Mouse (Mus musculus): ENCODE measurements around the gene Itgb3bp.

- TF ChIP-seq POLR2A (IDR thresholded peaks at IDR 0.05; ENCODE audit: insufficient read length, low read depth): no peak
- no peak for TF ChIP-seq E2F4 (IDR thresholded peaks at IDR 0.05; ENCODE audit: insufficient read depth)
- no peak for TF ChIP-seq MAX (IDR thresholded peaks at IDR 0.05; ENCODE audit: low read depth)
- TF ChIP-seq MYOD1 (IDR thresholded peaks at IDR 0.05; ENCODE audit: control insufficient read depth in 1 of 3, insufficient read length in 2 of 3, low read depth in 2 of 3): peak in 2 of 3 experiments; percentile 69 to 71
- TF ChIP-seq MYOG (IDR thresholded peaks at IDR 0.05; ENCODE audit: control insufficient read depth in 1 of 3, insufficient read depth in 1 of 3, insufficient read length in 2 of 3, low read depth in 2 of 3): peak in 1 of 3 experiments; percentile 75
- no peak for TF ChIP-seq POLR2AphosphoS2 (IDR thresholded peaks at IDR 0.05; ENCODE audit: insufficient read length, low read depth)
- TF ChIP-seq USF1 (IDR thresholded peaks at IDR 0.05; ENCODE audit: low read depth): no peak
- TF ChIP-seq TCF12 (IDR thresholded peaks at IDR 0.05; ENCODE audit: insufficient read depth, poor library complexity, severe bottlenecking): peak; percentile 55
- TF ChIP-seq CEBPB (IDR thresholded peaks at IDR 0.05; ENCODE audit: insufficient read depth, poor library complexity, severe bottlenecking): no peak
- no peak for TF ChIP-seq REST (IDR thresholded peaks at IDR 0.05; ENCODE audit: insufficient read depth, insufficient read length)
- TF ChIP-seq SRF (IDR thresholded peaks at IDR 0.05; ENCODE audit: control insufficient read depth, insufficient read length, low read depth): no peak
Observed at GRCm38 (mm10) chr4:99766753-99767152, 162.9 kb downstream of the Itgb3bp start.

Measured in myocyte (in vitro differentiated cells).